Mouse (Mus musculus): ENCODE measurements at regions not wholly inside any gene's neighbourhood (a gene's known extent, or its start where the extent isn't known, plus 50 kb on each side); places are given as distances from the start of the nearest gene placed in this dataset.

GRCm38 (mm10) chr7:70796038-70796760, 429.7 kb upstream of the Nr2f2 start:
- no peak for TF ChIP-seq GATA1 (IDR thresholded peaks at IDR 0.05; ENCODE audit: borderline replicate concordance, low read length)
- TF ChIP-seq FLI1 (IDR thresholded peaks at IDR 0.05; ENCODE audit: low read length) = no peak

Measured in megakaryocyte, embryonic 14.5 days (primary cell).